Mouse (Mus musculus) CD8-positive naive resting alpha-beta T cell, adult 57 days (primary cell): ENCODE measurements around the gene Calcrl. TPM values are rescaled to one million over a fixed set of nuclear protein-coding genes. Genes with fewer than 3 reads are reported as not detected.

Source experiments
- total RNA-seq: library from RNA; stranded (reverse); gene quantifications from one replicate; pipeline ENCODE4 v1.2.4, GENCODE M21; 2023

The Calcrl gene
- total RNA-seq = 33.5 TPM

GRCm38 (mm10) chr2:84425138-84425537 is at the start of gene Calcrl:
TSS of gene Calcrl (minus strand) at chr2:84425411.

Other genes starting within 250 kb of the Calcrl start
- 5.0 TPM for gene Tfpi, start 51.4 kb upstream of the Calcrl start, total RNA-seq
- gene Ctnnd1, start 225.4 kb upstream of the Calcrl start, total RNA-seq = 1.7 TPM
- not detected for gene Btbd18, start 233.7 kb upstream of the Calcrl start, total RNA-seq
- 38.9 TPM for gene Selenoh, start 245.4 kb upstream of the Calcrl start, total RNA-seq